Mouse (Mus musculus): ENCODE results near the gene Pdk1. TPM values are rescaled to one million over a fixed set of nuclear protein-coding genes. Genes with fewer than 3 reads are reported as not detected.

The Pdk1 gene
- polyA plus RNA-seq (2014; fragmentation: Illumina TruSeq; extraction: RNeasy Lipid Tissue Mini Kit (QIAGEN cat#74804); ENCODE audit: low read depth, low replicate concordance): 28.2 TPM

GRCm38 (mm10) chr2:71872801-71873443 is at the start of gene Pdk1:
TSS of gene Pdk1 (plus strand) at chr2:71873224.

Other genes with a start within 250 kb of the Pdk1 start
- 16.7 TPM for gene Itga6, start 127.6 kb upstream of the Pdk1 start, polyA plus RNA-seq (2014; fragmentation: Illumina TruSeq; extraction: RNeasy Lipid Tissue Mini Kit (QIAGEN cat#74804); ENCODE audit: low read depth, low replicate concordance)
- gene Rapgef4, start 108.0 kb downstream of the Pdk1 start, polyA plus RNA-seq (2014; fragmentation: Illumina TruSeq; extraction: RNeasy Lipid Tissue Mini Kit (QIAGEN cat#74804); ENCODE audit: low read depth, low replicate concordance): 13.4 TPM

All from testis, adult 10 weeks (tissue).